Mouse (Mus musculus) liver, embryonic 11.5 days (tissue): Measurements from ENCODE around the gene Capn5. TPM values are rescaled to one million over a fixed set of nuclear protein-coding genes. Genes with fewer than 3 reads are reported as not detected.

Experiments
- ATAC-seq: fragments of 200-750 bp; cut with Nextera tagmentation; replicated peaks from 2 replicates; pipeline ENCODE4 v1.8.0; 2017; ENCODE audit warnings: moderate number of reproducible peaks, mild to moderate bottlenecking, moderate TSS enrichment, moderate library complexity; ENCODE audit not compliant: low FRiP score
- DNase-seq: peaks from one replicate; pipeline ENCODE4 v3.0.0-alpha.2; 2017; ENCODE audit warnings: low spot score
- H3K27ac ChIP-seq: fragments of 300-500 bp; sonication (generic); 2 replicates; pipeline ENCODE4 v1.5.1; 2014; ENCODE audit warnings: mild to moderate bottlenecking, low read depth, low read length, control low read depth
- H3K27me3 ChIP-seq: fragments of 300-500 bp; sonication (generic); replicated peaks from 2 replicates; pipeline ENCODE4 v1.6.1; 2014; ENCODE audit warnings: low read length, mixed read lengths; ENCODE audit not compliant: control insufficient read depth, insufficient read depth
- H3K36me3 ChIP-seq: fragments of 300-500 bp; sonication (generic); 2 replicates; pipeline ENCODE4 v1.6.1; 2014; ENCODE audit warnings: mild to moderate bottlenecking, low read length, moderate library complexity, mixed read lengths; ENCODE audit not compliant: control insufficient read depth, insufficient read depth
- H3K4me1 ChIP-seq: fragments of 300-500 bp; sonication (generic); replicated peaks from 2 replicates; pipeline ENCODE4 v1.6.1; 2014; ENCODE audit warnings: low read length, mixed read lengths; ENCODE audit not compliant: control insufficient read depth, insufficient read depth
- H3K4me2 ChIP-seq: fragments of 300-500 bp; sonication (generic); 2 replicates; pipeline ENCODE4 v1.6.1; 2014; ENCODE audit warnings: mild to moderate bottlenecking, control low read depth, moderate library complexity
- H3K4me3 ChIP-seq: fragments of 300-500 bp; sonication (generic); 2 replicates; pipeline ENCODE4 v1.5.1; 2014; ENCODE audit warnings: low read depth, low read length, control low read depth
- H3K9ac ChIP-seq: fragments of 300-500 bp; sonication (generic); 2 replicates; pipeline ENCODE4 v1.6.1; 2014; ENCODE audit warnings: low read depth, low read length, control low read depth
- H3K9me3 ChIP-seq: fragments of 300-500 bp; sonication (generic); 2 replicates; pipeline ENCODE4 v1.6.1; 2016; ENCODE audit warnings: low read length, inconsistent platforms, mixed read lengths; ENCODE audit not compliant: control insufficient read depth
- WGBS: fragments of 180-500 bp; shearing (Covaris S2); extraction: QIAGEN DNeasy Blood & Tissue Kit; methylation state at CpG from one replicate; pipeline ENCODE4 v1.1.7; 2014; 5-methylcytosine and 5-hydroxymethylcytosine counted together
- polyA plus RNA-seq: library from polyadenylated mRNA; unstranded; fragments of >200 nt; fragmentation: Nextera tagmentation; extraction: Ambion mirVana; gene quantifications from 2 replicates; pipeline ENCODE4 v1.2.1, GENCODE M21; 2014

Gene Capn5
- polyA plus RNA-seq, 1 experiment from 2014 or later, result 20.0 TPM

DNA sequence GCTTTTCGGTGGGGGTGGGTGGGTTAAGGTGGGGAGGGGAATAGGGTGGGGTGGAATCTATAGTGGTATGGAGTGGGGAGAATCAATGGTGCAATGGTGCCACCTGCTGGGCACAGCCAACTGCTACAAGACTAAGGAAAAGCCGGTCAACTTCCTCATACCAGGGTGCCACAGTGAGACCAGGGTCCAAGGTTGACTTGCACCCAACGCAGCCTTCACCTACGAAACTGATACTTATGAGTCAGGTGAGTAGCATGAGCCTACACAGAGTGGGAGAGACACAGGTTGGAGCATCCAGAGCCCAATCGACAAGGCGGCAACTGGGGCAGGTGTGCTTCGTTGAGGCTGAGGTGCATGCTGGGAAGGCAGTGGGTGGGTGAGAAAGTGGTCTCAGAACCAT lies 57.7 kb downstream of the Capn5 start:
- H3K9ac ChIP-seq, result peak overlapping the region; percentile 44; the same call in 1 of the 2 replicates
- peak overlapping the region; percentile 25; the same call in 1 of the 2 replicates for H3K4me3 ChIP-seq
- 15% methylated on average over 7 of the region's 7 CpGs for WGBS
- H3K27ac ChIP-seq, result no peak overlapping the region
- H3K36me3 ChIP-seq, result no peaks in the 10 kb centered on the region
- no peaks in the 10 kb centered on the region for H3K9me3 ChIP-seq
- H3K4me2 ChIP-seq, result peak overlapping the region; percentile 64
- H3K27me3 ChIP-seq, result no peaks in the 10 kb centered on the region
- H3K4me1 ChIP-seq, result peaks cover 4% of the 10 kb centered on the region
- DNase-seq (peak; percentile 62), ATAC-seq (peak; percentile 52)

DNA sequence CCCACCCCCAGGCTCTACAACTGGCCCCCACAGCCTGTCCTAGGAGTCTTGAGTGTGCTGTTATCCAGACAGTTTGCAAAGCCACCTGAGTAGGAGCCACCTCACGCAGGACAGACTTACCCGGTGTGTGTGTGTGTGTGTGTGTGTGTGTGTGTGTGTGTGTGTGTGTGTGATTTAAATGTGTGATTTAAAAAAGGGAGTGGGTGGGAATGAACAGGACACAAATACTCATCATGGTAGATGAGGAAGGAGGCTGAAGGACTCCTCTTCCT lies 58.2 kb downstream of the Capn5 start:
- H3K4me2 ChIP-seq, result no peak overlapping the region
- WGBS, result 61% methylated on average over 2 of the region's 2 CpGs
- no peak; the same call in 1 of the 2 replicates for ATAC-seq

DNA sequence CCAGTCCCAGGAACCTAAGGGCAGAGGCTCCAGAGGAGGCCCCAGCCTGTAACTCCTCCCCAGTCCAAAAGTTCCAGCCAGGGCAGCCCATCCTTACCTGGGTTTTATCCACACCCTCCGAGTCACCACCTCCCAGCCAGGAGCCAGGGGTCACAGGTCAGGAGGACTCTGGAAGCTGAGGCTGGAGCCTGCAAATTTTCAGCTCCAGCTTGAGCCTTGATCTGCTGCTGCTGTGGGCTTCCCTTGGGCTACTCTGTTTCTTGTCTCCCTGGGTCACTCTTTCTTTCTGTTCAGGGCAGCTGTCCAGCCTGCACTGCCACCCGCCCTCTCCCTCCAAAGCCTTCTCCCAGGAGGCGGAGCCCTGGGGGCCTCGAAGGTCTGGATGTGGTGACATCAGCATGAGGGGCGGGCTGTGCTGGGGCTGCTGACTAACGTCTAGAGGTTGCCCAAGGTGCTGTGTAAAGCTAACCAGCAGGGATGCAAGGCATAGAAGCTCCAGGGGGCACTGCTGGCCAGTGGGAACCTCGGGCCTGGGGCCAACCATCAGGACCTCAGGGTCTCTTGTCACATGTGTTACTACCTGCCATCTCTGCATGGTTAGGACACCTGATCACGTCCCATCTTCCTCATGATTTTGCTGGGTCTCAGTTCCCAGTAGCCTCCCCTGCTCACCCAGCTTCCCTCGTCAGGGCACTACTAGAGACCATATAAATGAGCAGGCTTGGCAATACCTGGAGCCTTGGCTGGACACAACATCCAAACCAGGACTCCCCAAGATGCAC lies 58.7 kb downstream of the Capn5 start, which contains the start of gene Myo7a:
Gene Myo7a (minus strand): TSS at position 346 of the 782 bp plus-strand sequence.
- H3K27ac ChIP-seq, result peak within 1 kb of the TSS; percentile 54; the same call in 1 of the 2 replicates
- H3K4me1 ChIP-seq, result peaks cover 4% of the 10 kb centered on the region
- H3K9me3 ChIP-seq, result no peaks in the 10 kb centered on the region
- peak within 1 kb of the TSS; percentile 25 for H3K4me3 ChIP-seq
- H3K27me3 ChIP-seq, result no peaks in the 10 kb centered on the region
- DNase-seq (peak; percentile 47), ATAC-seq (peak; percentile 37; the same call in 1 of the 2 replicates)
- H3K4me2 ChIP-seq, result peak within 1 kb of the TSS; percentile 64
- no peaks in the 10 kb centered on the region for H3K36me3 ChIP-seq
- WGBS, result 38% methylated on average over 9 of the region's 9 CpGs
- H3K9ac ChIP-seq, result peak within 1 kb of the TSS; percentile 44

More for the DNA sequence above, 58.2 kb downstream of the Capn5 start:
- Histone ChIP-seq H3K9me3 (no peaks in the 10 kb centered on the region), H3K27ac (no peak overlapping the region), H3K27me3 (no peaks in the 10 kb centered on the region), H3K36me3 (no peaks in the 10 kb centered on the region), H3K4me1 (peaks cover 4% of the 10 kb centered on the region), H3K9ac (no peak overlapping the region), H3K4me3 (no peak overlapping the region; the same call in 1 of the 2 replicates)
- DNase-seq, result no peak

DNA sequence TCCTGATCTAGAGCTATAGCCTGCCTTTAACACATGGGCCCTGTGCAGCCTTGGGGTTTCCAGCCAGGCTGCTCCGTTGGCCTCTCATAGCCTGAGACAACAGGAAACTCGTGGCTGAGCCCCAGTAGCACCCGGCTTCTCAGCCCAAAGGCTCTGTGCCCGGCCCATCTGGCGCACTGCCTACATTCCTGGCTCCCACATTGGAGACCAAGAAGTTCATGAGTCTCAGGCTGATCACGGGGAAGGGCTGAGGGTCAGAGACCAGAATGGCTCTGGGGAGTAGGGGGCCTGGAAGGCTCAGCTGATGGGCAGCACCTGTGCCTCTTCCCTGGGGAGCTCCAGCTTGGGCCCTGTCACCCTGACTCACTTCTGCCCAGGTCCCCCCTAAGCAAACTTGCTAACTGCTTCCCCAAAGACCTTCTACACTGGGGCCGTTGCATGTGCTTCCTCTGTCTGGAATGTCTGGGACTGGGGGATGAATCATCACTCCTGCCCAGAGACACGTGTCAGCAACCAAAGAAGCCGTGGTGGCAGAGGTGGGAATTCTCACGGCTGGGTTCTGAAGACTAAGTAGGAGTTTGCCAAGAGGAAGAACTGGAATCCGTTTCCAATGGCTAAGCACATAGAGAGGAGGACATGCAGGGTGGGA lies 60.9 kb downstream of the Capn5 start:
- no peak for ATAC-seq
- WGBS, result 56% methylated on average over 11 of the region's 11 CpGs
- no peak for DNase-seq
- no peak overlapping the region for H3K9ac ChIP-seq
- no peak overlapping the region for H3K4me2 ChIP-seq
- no peaks in the 10 kb centered on the region for H3K9me3 ChIP-seq
- no peak overlapping the region for H3K4me3 ChIP-seq
- no peak overlapping the region for H3K27ac ChIP-seq
- peaks cover 4% of the 10 kb centered on the region for H3K4me1 ChIP-seq
- H3K36me3 ChIP-seq, result no peaks in the 10 kb centered on the region
- H3K27me3 ChIP-seq, result peaks cover 6% of the 10 kb centered on the region

DNA sequence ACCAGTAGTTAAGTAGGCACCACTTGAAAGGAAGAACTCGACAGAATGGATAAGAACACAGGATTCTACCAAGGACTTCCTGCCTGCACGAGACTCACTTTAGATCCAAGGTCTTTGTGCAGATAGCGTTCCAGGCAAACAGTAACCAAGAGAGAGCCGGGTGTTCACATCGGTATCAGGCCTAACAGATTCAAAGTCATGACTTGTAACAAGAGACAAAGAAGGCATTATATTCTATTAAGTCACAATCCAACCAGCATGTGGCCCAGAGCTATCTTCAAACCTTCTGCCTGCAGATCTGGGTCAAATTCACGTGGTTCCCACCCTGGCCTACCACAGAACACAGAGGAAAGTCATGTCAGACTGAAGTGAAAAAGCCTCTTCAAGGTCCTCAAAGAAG lies 63.4 kb downstream of the Capn5 start:
- ATAC-seq, result no peak
- DNase-seq, result no peak
- peaks cover 4% of the 10 kb centered on the region for H3K4me1 ChIP-seq
- H3K9ac ChIP-seq, result no peak overlapping the region
- no peak overlapping the region for H3K4me3 ChIP-seq
- no peak overlapping the region for H3K4me2 ChIP-seq
- peaks cover 25% of the 10 kb centered on the region for H3K27me3 ChIP-seq
- no peaks in the 10 kb centered on the region for H3K36me3 ChIP-seq
- WGBS, result 45% methylated on average over 6 of the region's 6 CpGs
- H3K9me3 ChIP-seq, result no peaks in the 10 kb centered on the region
- no peak overlapping the region for H3K27ac ChIP-seq

DNA sequence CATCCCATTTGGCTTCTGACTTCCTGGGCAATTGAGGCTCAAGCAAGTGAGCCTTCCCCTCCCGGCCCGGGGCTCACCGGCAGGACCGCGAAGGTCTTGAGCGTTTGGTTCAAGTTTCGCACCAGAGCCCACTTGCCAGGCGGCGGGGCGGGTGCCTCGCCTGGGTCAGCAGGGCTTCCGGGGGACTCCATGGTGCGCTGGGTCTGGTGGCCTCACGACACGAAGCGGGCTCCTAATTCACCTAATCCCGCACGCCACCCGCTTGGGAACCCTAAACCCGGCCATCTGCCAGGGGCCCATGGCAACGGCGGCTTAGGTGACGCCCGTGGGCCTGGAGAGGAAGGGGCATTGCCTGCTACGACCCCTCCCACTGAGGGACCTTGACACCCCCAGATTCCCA lies 66.8 kb downstream of the Capn5 start:
- DNase-seq (no peak), ATAC-seq (no peak)
- H3K4me3 ChIP-seq, result no peak overlapping the region
- H3K9ac ChIP-seq, result no peak overlapping the region
- peak overlapping the region; percentile 37 for H3K4me2 ChIP-seq
- H3K27ac ChIP-seq, result no peak overlapping the region
- H3K36me3 ChIP-seq, result no peaks in the 10 kb centered on the region
- H3K27me3 ChIP-seq, result peaks cover 25% of the 10 kb centered on the region
- H3K4me1 ChIP-seq, result peaks cover 2% of the 10 kb centered on the region
- no peaks in the 10 kb centered on the region for H3K9me3 ChIP-seq
- 12% methylated on average over 25 of the region's 25 CpGs for WGBS

DNA sequence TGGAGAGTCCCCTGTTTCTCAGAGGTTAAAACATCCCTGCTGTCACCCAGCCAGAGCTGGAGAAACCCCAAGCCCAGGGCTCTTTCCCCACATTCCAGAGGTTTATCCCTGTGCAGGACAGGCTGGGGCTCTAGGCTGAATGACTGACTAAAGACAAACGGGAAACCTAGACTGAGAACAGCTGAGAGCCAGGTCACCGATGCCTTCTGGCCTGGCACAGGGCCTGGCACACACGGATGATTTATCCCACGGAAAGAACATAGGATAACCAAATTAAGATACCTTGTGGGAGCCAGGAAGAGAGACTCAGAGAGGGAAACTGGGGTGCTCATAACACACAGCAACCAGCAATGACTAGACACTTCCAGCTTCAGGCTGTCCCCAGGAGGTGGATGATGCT lies 68.3 kb downstream of the Capn5 start:
- Histone ChIP-seq H3K27ac (no peak overlapping the region), H3K9ac (no peak overlapping the region), H3K36me3 (no peaks in the 10 kb centered on the region), H3K4me2 (no peak overlapping the region), H3K4me1 (peaks cover 3% of the 10 kb centered on the region), H3K4me3 (no peak overlapping the region), H3K9me3 (no peaks in the 10 kb centered on the region), H3K27me3 (peaks cover 25% of the 10 kb centered on the region)
- no peak for DNase-seq
- WGBS, result 77% methylated on average over 4 of the region's 4 CpGs
- ATAC-seq, result no peak

DNA sequence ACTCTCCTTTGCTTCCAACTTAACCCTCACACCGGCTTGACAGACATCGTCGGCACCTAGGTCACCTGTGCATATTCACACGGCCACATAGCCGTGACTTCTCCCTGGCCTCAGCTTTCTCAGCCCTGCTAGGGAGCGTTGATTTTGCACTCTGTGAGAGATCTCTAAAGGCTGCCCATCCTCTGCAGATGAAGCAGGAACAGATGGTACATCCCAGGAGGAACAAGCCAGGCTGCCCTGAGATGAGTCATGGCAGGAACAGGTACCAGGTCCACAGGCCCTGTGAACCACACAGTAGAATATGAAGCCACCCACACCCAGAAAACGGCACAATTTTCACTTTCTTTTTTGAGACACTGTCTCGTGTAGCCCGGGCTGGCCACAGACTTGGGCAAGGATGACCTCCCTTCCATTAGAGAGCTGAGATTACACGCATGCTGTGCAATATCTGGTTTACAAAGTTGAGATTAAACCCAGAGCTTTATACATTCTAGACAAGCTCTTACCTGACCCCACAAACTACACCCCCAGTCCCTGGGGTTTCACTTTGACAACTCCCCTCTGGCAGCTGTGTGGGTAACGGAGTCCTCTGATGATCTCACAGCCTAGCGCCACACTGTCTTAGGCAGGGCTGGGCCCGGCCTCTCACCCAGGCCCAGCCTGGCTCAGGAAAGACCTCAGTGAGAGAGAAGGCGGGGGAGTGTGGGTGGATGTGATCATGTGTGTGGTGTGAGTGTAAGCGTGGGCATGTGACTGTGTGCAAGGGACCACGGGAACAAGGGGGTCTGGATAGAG lies 69.2 kb downstream of the Capn5 start:
- no peaks in the 10 kb centered on the region for H3K9me3 ChIP-seq
- H3K27me3 ChIP-seq, result peaks cover 25% of the 10 kb centered on the region
- WGBS, result 75% methylated on average over 16 of the region's 16 CpGs

More for the DNA sequence above, 69.2 kb downstream of the Capn5 start:
- no peak overlapping the region for H3K4me2 ChIP-seq
- no peak overlapping the region for H3K9ac ChIP-seq
- no peak for ATAC-seq
- no peaks in the 10 kb centered on the region for H3K36me3 ChIP-seq
- no peak overlapping the region for H3K4me3 ChIP-seq
- peaks cover 8% of the 10 kb centered on the region for H3K4me1 ChIP-seq
- no peak overlapping the region for H3K27ac ChIP-seq
- no peak for DNase-seq
